Mouse (Mus musculus) small intestine, adult 2 months (tissue): ENCODE measurements around the gene Pir. TPM values are rescaled to one million over a fixed set of nuclear protein-coding genes. Genes with fewer than 3 reads are reported as not detected.

Experiments used
- H3K27ac ChIP-seq: fragments of 200-500 bp; 2 replicates; pipeline ENCODE4 v1.5.1; 2012; ENCODE audit warnings: low read depth, low read length, control low read depth, inconsistent platforms; ENCODE audit not compliant: insufficient read depth
- H3K27me3 ChIP-seq: fragments of 200-500 bp; 2 replicates; pipeline ENCODE4 v1.6.1; 2012; ENCODE audit warnings: mild to moderate bottlenecking, moderate library complexity, low read length, inconsistent platforms; ENCODE audit not compliant: control insufficient read depth, insufficient read depth
- H3K36me3 ChIP-seq: fragments of 200-500 bp; 2 replicates; pipeline ENCODE4 v1.6.1; 2012; ENCODE audit warnings: mild to moderate bottlenecking, low read length, control low read depth, inconsistent platforms; ENCODE audit not compliant: control insufficient read depth, insufficient read depth
- H3K4me1 ChIP-seq: fragments of 200-500 bp; 2 replicates; pipeline ENCODE4 v1.6.1; 2012; ENCODE audit warnings: low read length, inconsistent platforms, mixed read lengths; ENCODE audit not compliant: control insufficient read depth, insufficient read depth, insufficient read length
- H3K4me3 ChIP-seq: fragments of 200-500 bp; 2 replicates; pipeline ENCODE4 v1.5.1; 2012; ENCODE audit warnings: low read depth, mild to moderate bottlenecking, control low read depth, inconsistent platforms, low read length, moderate library complexity
- CTCF ChIP-seq: fragments of 200-500 bp; IDR thresholded peaks from 2 replicates; pipeline ENCODE4 v1.5.1; 2012; ENCODE audit warnings: low read depth, mild to moderate bottlenecking, control low read depth, inconsistent platforms, low read length, moderate library complexity, mixed read lengths; ENCODE audit not compliant: insufficient replicate concordance, insufficient read length; ENCODE audit errors: extremely low read depth
- POLR2A ChIP-seq: fragments of 200-500 bp; IDR thresholded peaks from 2 replicates; pipeline ENCODE4 v1.6.1; 2012; ENCODE audit warnings: low read depth, mild to moderate bottlenecking, control low read depth, inconsistent platforms, low read length, moderate library complexity
- WGBS: fragments of 180-500 bp; shearing (Covaris S2); methylation state at CpG from one replicate; pipeline ENCODE4 v1.1.7; 2018; 5-methylcytosine and 5-hydroxymethylcytosine counted together
- polyA plus RNA-seq: library from polyadenylated mRNA; depleted of rRNA; stranded (reverse); fragments of >200 nt; gene quantifications from 2 replicates; pipeline ENCODE4 v1.2.3, GENCODE M21; 2012

Gene Pir
- polyA plus RNA-seq, 1 experiment: 0.53 TPM

- WGBS: 87% methylated on average over 2 of the region's 2 CpGs
- H3K4me1 ChIP-seq: no peaks in the 10 kb centered on the region
- no peaks in the 10 kb centered on the region for H3K27me3 ChIP-seq
- no peak for TF ChIP-seq CTCF
- no peak overlapping the region for H3K4me3 ChIP-seq
- no peaks in the 10 kb centered on the region for H3K36me3 ChIP-seq
- H3K27ac ChIP-seq: no peak overlapping the region
These were observed 6.9 kb upstream of the Pir start for GRCm38 (mm10) chrX:164262286-164262685.

GRCm38 (mm10) chrX:164264861-164265260 lies 4.3 kb upstream of the Pir start:
- no peak overlapping the region for H3K4me3 ChIP-seq
- no peaks in the 10 kb centered on the region for H3K36me3 ChIP-seq
- no peak for TF ChIP-seq CTCF
- TF ChIP-seq POLR2A: no peak
- H3K27ac ChIP-seq: no peak overlapping the region
- 0 out of 2 replicates have a peak, but pooled peaks cover 3% of the 10 kb centered on the region for H3K4me1 ChIP-seq
- WGBS: 26% methylated on average over 1 of the region's 1 CpGs
- H3K27me3 ChIP-seq: no peaks in the 10 kb centered on the region

GRCm38 (mm10) chrX:164270603-164271002 lies 1.4 kb downstream of the Pir start:
- WGBS: 94% methylated on average over 3 of the region's 3 CpGs
- H3K4me3 ChIP-seq: no peak overlapping the region
- no peaks in the 10 kb centered on the region for H3K36me3 ChIP-seq
- H3K27me3 ChIP-seq: no peaks in the 10 kb centered on the region
- H3K4me1 ChIP-seq: 0 out of 2 replicates have a peak, but pooled peaks cover 3% of the 10 kb centered on the region
- TF ChIP-seq CTCF: no peak
- TF ChIP-seq POLR2A: no peak
- H3K27ac ChIP-seq: no peak overlapping the region

- WGBS: 36% methylated on average over 3 of the region's 3 CpGs
- no peaks in the 10 kb centered on the region for H3K4me1 ChIP-seq
- H3K27ac ChIP-seq: no peak overlapping the region
- no peaks in the 10 kb centered on the region for H3K27me3 ChIP-seq
- no peak overlapping the region for H3K4me3 ChIP-seq
- TF ChIP-seq POLR2A (no peak), CTCF (no peak)
- H3K36me3 ChIP-seq: no peaks in the 10 kb centered on the region
These were observed 6.4 kb downstream of the Pir start for GRCm38 (mm10) chrX:164275536-164275935.

- Histone ChIP-seq H3K27me3 (no peaks in the 10 kb centered on the region), H3K4me3 (no peak overlapping the region), H3K36me3 (no peaks in the 10 kb centered on the region), H3K4me1 (peaks cover 3% of the 10 kb centered on the region; the same call in 1 of the 2 replicates), H3K27ac (no peak overlapping the region)
- TF ChIP-seq CTCF (no peak), POLR2A (no peak)
- WGBS: 28% methylated on average over 7 of the region's 7 CpGs
These were observed 11.9 kb downstream of the Pir start for GRCm38 (mm10) chrX:164280918-164281647.

GRCm38 (mm10) chrX:164283808-164284207 lies 14.6 kb downstream of the Pir start:
- H3K36me3 ChIP-seq: no peaks in the 10 kb centered on the region
- H3K4me1 ChIP-seq: peaks cover 3% of the 10 kb centered on the region; the same call in 1 of the 2 replicates
- H3K27me3 ChIP-seq: no peaks in the 10 kb centered on the region
- H3K4me3 ChIP-seq: no peak overlapping the region
- TF ChIP-seq CTCF (no peak), POLR2A (no peak)
- 69% methylated on average over 4 of the region's 4 CpGs for WGBS
- no peak overlapping the region for H3K27ac ChIP-seq

GRCm38 (mm10) chrX:164287077-164287476 lies 17.9 kb downstream of the Pir start:
- TF ChIP-seq POLR2A: no peak
- TF ChIP-seq CTCF: no peak
- no peaks in the 10 kb centered on the region for H3K36me3 ChIP-seq
- H3K27ac ChIP-seq: no peak overlapping the region
- H3K4me3 ChIP-seq: no peak overlapping the region
- 48% methylated on average over 3 of the region's 3 CpGs for whole genome bisulfite sequencing
- H3K27me3 ChIP-seq: no peaks in the 10 kb centered on the region
- no peaks in the 10 kb centered on the region for H3K4me1 ChIP-seq
